Mouse (Mus musculus) urinary bladder, postnatal 36 days (tissue): ENCODE results near the gene Adamtsl2.

Source experiments
- DNase-seq, 2 experiments: peaks; one replicate each; pipeline ENCODE4 v3.0.0; 2022; ENCODE audit warnings: low spot score in 2 of 2, mixed read lengths in 1 of 2

Adamtsl2 gene

GRCm38 (mm10) chr2:27074804-27075203, 4.4 kb upstream of the Adamtsl2 start:
- no peak for DNase-seq

- DNase-seq: peak in 1 of 2 experiments; percentile 24
Observed at GRCm38 (mm10) chr2:27075485-27075884, 3.7 kb upstream of the Adamtsl2 start.

- no peak for DNase-seq
Observed at GRCm38 (mm10) chr2:27077655-27078244, 1.4 kb upstream of the Adamtsl2 start.

- DNase-seq: no peak
Observed at GRCm38 (mm10) chr2:27078312-27078711, 867 bp upstream of the Adamtsl2 start.

GRCm38 (mm10) chr2:27079649-27080048, 470 bp downstream of the Adamtsl2 start:
- DNase-seq: no peak

- DNase-seq: no peak
Observed at GRCm38 (mm10) chr2:27083761-27084475, 4.7 kb downstream of the Adamtsl2 start.

GRCm38 (mm10) chr2:27084963-27085362, 5.8 kb downstream of the Adamtsl2 start:
- no peak for DNase-seq

- no peak for DNase-seq
Observed at GRCm38 (mm10) chr2:27085801-27086200, 6.6 kb downstream of the Adamtsl2 start.

GRCm38 (mm10) chr2:27086483-27087010, 7.4 kb downstream of the Adamtsl2 start:
- DNase-seq: no peak

- DNase-seq: no peak
Observed at GRCm38 (mm10) chr2:27087581-27087980, 8.4 kb downstream of the Adamtsl2 start.

- DNase-seq: peak; percentile 11 to 75
Observed at GRCm38 (mm10) chr2:27088071-27088644, 9.0 kb downstream of the Adamtsl2 start.

- no peak for DNase-seq
Observed at GRCm38 (mm10) chr2:27088700-27089099, 9.5 kb downstream of the Adamtsl2 start.

GRCm38 (mm10) chr2:27089238-27089637, 10.1 kb downstream of the Adamtsl2 start:
- no peak for DNase-seq

GRCm38 (mm10) chr2:27095178-27095577, 16.0 kb downstream of the Adamtsl2 start:
- no peak for DNase-seq

- no peak for DNase-seq
Observed at GRCm38 (mm10) chr2:27096341-27096981, 17.3 kb downstream of the Adamtsl2 start.

GRCm38 (mm10) chr2:27097241-27097656, 18.1 kb downstream of the Adamtsl2 start:
- DNase-seq: no peak

- no peak for DNase-seq
Observed at GRCm38 (mm10) chr2:27097776-27098175, 18.6 kb downstream of the Adamtsl2 start.

- DNase-seq: no peak
Observed at GRCm38 (mm10) chr2:27103554-27103953, 24.4 kb downstream of the Adamtsl2 start.

GRCm38 (mm10) chr2:27106816-27107215, 27.6 kb downstream of the Adamtsl2 start:
- no peak for DNase-seq

GRCm38 (mm10) chr2:27108144-27108543, 29.0 kb downstream of the Adamtsl2 start:
- no peak for DNase-seq

- no peak for DNase-seq
Observed at GRCm38 (mm10) chr2:27109052-27109451, 29.9 kb downstream of the Adamtsl2 start.

GRCm38 (mm10) chr2:27112585-27112984, 33.4 kb downstream of the Adamtsl2 start:
- no peak for DNase-seq
